ENCODE assay signal across 18 mouse cellular contexts in the genomic region with DNA sequence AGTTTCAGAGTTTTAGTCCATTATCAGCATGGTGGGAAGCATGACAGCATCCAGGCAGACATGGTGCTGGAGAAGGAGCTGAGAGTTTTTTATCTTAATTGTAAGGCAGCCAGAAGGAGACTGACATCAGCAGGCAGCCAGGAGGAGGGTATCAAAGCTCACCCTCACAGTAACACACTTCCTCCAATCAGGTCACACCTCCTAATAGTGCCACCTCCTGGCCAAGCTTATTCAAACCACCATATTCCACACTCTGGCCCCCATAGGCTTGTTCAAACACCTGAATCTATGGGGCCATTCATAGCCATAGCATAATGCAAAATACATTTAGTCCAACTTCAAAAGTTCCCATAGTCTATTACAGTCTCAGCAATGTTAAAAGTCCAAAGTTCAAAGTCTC.
DNase-seq lines count a peak whose midpoint lies in the region; ATAC-seq and TF ChIP-seq lines count a peak whose summit lies in the region.
"Had no signal": no experiment of that assay in that cellular context is flagged by ENCODE, and none has a peak within 500 bp of the region (broad histone marks: within the 10 kb centered on the region; RNA-seq: fewer than 3 reads in every experiment).

No protein-coding gene starts in this region.

- H3K9ac ChIP-seq in heart, embryonic 15.5 days: no peak overlapping the region
- H3K9ac ChIP-seq in lung, embryonic 14.5 days: no peak overlapping the region
- H3K9ac ChIP-seq: embryonic facial prominence, embryonic 13.5 days; liver, embryonic 13.5 days; neural tube, embryonic 12.5 days had no signal

- H3K4me3 ChIP-seq in heart, embryonic 15.5 days: no peak overlapping the region
- H3K4me3 ChIP-seq in lung, embryonic 14.5 days (ENCODE audit: low read depth, low read length): no peak overlapping the region
- H3K4me3 ChIP-seq: embryonic facial prominence, embryonic 13.5 days; forebrain, embryonic 10.5 days; liver, embryonic 13.5 days; megakaryocyte, embryonic 14.5 days; neural tube, embryonic 12.5 days had no signal

- H3K9me3 ChIP-seq in heart, embryonic 15.5 days (replicated peaks): no peaks in the 10 kb centered on the region
- H3K9me3 ChIP-seq in lung, embryonic 14.5 days (ENCODE audit: low read depth, low read length): no peaks in the 10 kb centered on the region
- H3K9me3 ChIP-seq: embryonic facial prominence, embryonic 13.5 days; forebrain, embryonic 10.5 days; liver, embryonic 13.5 days; megakaryocyte, embryonic 14.5 days; neural tube, embryonic 12.5 days had no signal

- H3K4me1 ChIP-seq in heart, embryonic 15.5 days (replicated peaks): no peaks in the 10 kb centered on the region
- H3K4me1 ChIP-seq in lung, embryonic 14.5 days (ENCODE audit: insufficient read depth): no peaks in the 10 kb centered on the region
- H3K4me1 ChIP-seq: embryonic facial prominence, embryonic 13.5 days; liver, embryonic 13.5 days; neural tube, embryonic 12.5 days had no signal

- H3K4me2 ChIP-seq in heart, embryonic 15.5 days: no peak overlapping the region
- H3K4me2 ChIP-seq in lung, embryonic 14.5 days: no peak overlapping the region
- H3K4me2 ChIP-seq: embryonic facial prominence, embryonic 13.5 days; liver, embryonic 13.5 days; neural tube, embryonic 12.5 days had no signal

- peak; percentile 9; the same call in 1 of the 2 replicates for TF ChIP-seq CTCF in lung, embryonic 14.5 days (IDR thresholded peaks at IDR 0.05; ENCODE audit: low read depth)

- no peak for DNase-seq in heart, adult 8-10 months (ENCODE audit: low spot score)
- DNase-seq in lung, adult 18-20 months: peak; percentile 10 to 38
- DNase-seq in lung, postnatal 4 days: no peak
- peak; percentile 8 for DNase-seq in lung, embryonic 14.5 days
- DNase-seq in layer of hippocampus, adult 9-10 months (ENCODE audit: low spot score): no peak
- DNase-seq: cerebellum, postnatal 25 days; gastrocnemius, postnatal 36 days; liver, embryonic 13.5 days; right cerebral cortex, postnatal 25 days had no signal

- H3K27ac ChIP-seq in heart, embryonic 15.5 days: no peak overlapping the region
- no peak overlapping the region for H3K27ac ChIP-seq in lung, embryonic 14.5 days (ENCODE audit: low read depth)
- H3K27ac ChIP-seq: embryonic facial prominence, embryonic 13.5 days; forebrain, embryonic 10.5 days; kidney, postnatal 0 days; liver, embryonic 13.5 days; neural tube, embryonic 12.5 days had no signal

- ATAC-seq in heart, embryonic 15.5 days (replicated peaks; ENCODE audit: insufficient number of reproducible peaks, insufficient read depth, low FRiP score, low read depth): 0 out of 2 replicates have a peak, but pooled peaks have one; percentile 7
- ATAC-seq in lung, embryonic 14.5 days (ENCODE audit: insufficient read depth): peak; percentile 41; the same call in 1 of the 2 replicates
- ATAC-seq in erythroblast, adult 5-6 weeks (replicated peaks; ENCODE audit: low FRiP score, poor library complexity, severe bottlenecking): no peak
- no peak for ATAC-seq in inflammation-experienced regulatory T-cells, adult 6 months
- ATAC-seq: hindbrain, embryonic 16.5 days had no signal

- H3K27me3 ChIP-seq in heart, embryonic 15.5 days: no peaks in the 10 kb centered on the region
- H3K27me3 ChIP-seq in lung, embryonic 14.5 days (ENCODE audit: insufficient read depth, low read length): no peaks in the 10 kb centered on the region
- H3K27me3 ChIP-seq: embryonic facial prominence, embryonic 13.5 days; liver, embryonic 13.5 days; megakaryocyte, embryonic 14.5 days; neural tube, embryonic 12.5 days had no signal

- no peaks in the 10 kb centered on the region for H3K36me3 ChIP-seq in heart, embryonic 15.5 days
- H3K36me3 ChIP-seq in lung, embryonic 14.5 days (ENCODE audit: insufficient read depth): no peaks in the 10 kb centered on the region
- H3K36me3 ChIP-seq: embryonic facial prominence, embryonic 13.5 days; forebrain, embryonic 10.5 days; liver, embryonic 13.5 days; neural tube, embryonic 12.5 days had no signal

Comparison
In these comparisons a context has a peak if more than half of its experiments do, and no peak if none do; other contexts are left out.
1. DNase-seq: peak in lung, adult 18-20 months (2 of 2) and lung, embryonic 14.5 days (single experiment); none in heart, adult 8-10 months (single experiment), lung, postnatal 4 days (0 of 2) and layer of hippocampus, adult 9-10 months (single experiment).
2. ATAC-seq: peak in heart, embryonic 15.5 days (single experiment) and lung, embryonic 14.5 days (single experiment); none in erythroblast, adult 5-6 weeks (single experiment) and inflammation-experienced regulatory T-cells, adult 6 months (single experiment).